Mouse (Mus musculus) heart, embryonic 11.5 days (tissue): ENCODE measurements at regions not wholly inside any gene's neighbourhood (a gene's known extent, or its start where the extent isn't known, plus 50 kb on each side); places are given as distances from the start of the nearest gene placed in this dataset.
A peak's percentile ranks its signal among the peaks of the same experiment; 100 is the strongest.

Source experiments
- ATAC-seq: fragments of 200-750 bp; cut with Nextera tagmentation; replicated peaks from 2 replicates; pipeline ENCODE4 v1.8.0; 2017; ENCODE audit warnings: moderate library complexity; ENCODE audit not compliant: insufficient number of reproducible peaks, low FRiP score, low TSS enrichment
- H3K27ac ChIP-seq: fragments of 300-500 bp; sonication (generic); 2 replicates; pipeline ENCODE4 v1.5.1; 2014; ENCODE audit warnings: mild to moderate bottlenecking, low read depth, low read length
- H3K27me3 ChIP-seq: fragments of 300-500 bp; sonication (generic); 2 replicates; pipeline ENCODE4 v1.6.1; 2014; ENCODE audit warnings: mild to moderate bottlenecking, low read length, mixed read lengths; ENCODE audit not compliant: control insufficient read depth, insufficient read depth
- H3K36me3 ChIP-seq: fragments of 300-500 bp; sonication (generic); 2 replicates; pipeline ENCODE4 v1.6.1; 2014; ENCODE audit warnings: mild to moderate bottlenecking, low read length, moderate library complexity, mixed read lengths; ENCODE audit not compliant: control insufficient read depth, insufficient read depth
- H3K4me1 ChIP-seq: fragments of 300-500 bp; sonication (generic); 2 replicates; pipeline ENCODE4 v1.6.1; 2014; ENCODE audit warnings: low read length; ENCODE audit not compliant: control insufficient read depth, insufficient read depth
- H3K4me2 ChIP-seq: fragments of 300-500 bp; sonication (generic); 2 replicates; pipeline ENCODE4 v1.6.1; 2014; ENCODE audit warnings: mild to moderate bottlenecking, moderate library complexity
- H3K4me3 ChIP-seq: fragments of 300-500 bp; sonication (generic); 2 replicates; pipeline ENCODE4 v1.5.1; 2014; ENCODE audit warnings: low read depth, low read length
- H3K9ac ChIP-seq: fragments of 300-500 bp; sonication (generic); 2 replicates; pipeline ENCODE4 v1.6.1; 2014; ENCODE audit warnings: mild to moderate bottlenecking, low read depth, low read length, moderate library complexity
- H3K9me3 ChIP-seq: fragments of 300-500 bp; sonication (generic); replicated peaks from 2 replicates; pipeline ENCODE4 v1.6.1; 2016; ENCODE audit warnings: low read length; ENCODE audit not compliant: control insufficient read depth
- WGBS: fragments of 180-500 bp; shearing (Covaris S2); extraction: QIAGEN DNeasy Blood & Tissue Kit; methylation state at CpG from one replicate; pipeline ENCODE4 v1.1.7; 2014; ENCODE audit not compliant: insufficient replicate concordance; 5-methylcytosine and 5-hydroxymethylcytosine counted together

- Histone ChIP-seq H3K9ac (no peak overlapping the region), H3K4me3 (no peak overlapping the region), H3K4me1 (no peaks in the 10 kb centered on the region), H3K27ac (no peak overlapping the region), H3K36me3 (no peaks in the 10 kb centered on the region), H3K27me3 (no peaks in the 10 kb centered on the region), H3K4me2 (no peak overlapping the region), H3K9me3 (no peaks in the 10 kb centered on the region)
- no peak for ATAC-seq
- WGBS: 21% methylated on average over 2 of the region's 2 CpGs
Observed at GRCm38 (mm10) chr3:73435241-73435640, 273.0 kb downstream of the Bche start.

GRCm38 (mm10) chr3:73434331-73434730 lies 273.9 kb downstream of the Bche start:
- Histone ChIP-seq H3K4me1 (no peaks in the 10 kb centered on the region), H3K4me2 (no peak overlapping the region), H3K4me3 (no peak overlapping the region), H3K36me3 (no peaks in the 10 kb centered on the region), H3K27ac (no peak overlapping the region), H3K27me3 (no peaks in the 10 kb centered on the region), H3K9ac (no peak overlapping the region), H3K9me3 (no peaks in the 10 kb centered on the region)
- ATAC-seq: no peak
- 51% methylated on average over 1 of the region's 1 CpGs for WGBS

GRCm38 (mm10) chr3:73409929-73410522 lies 298.2 kb downstream of the Bche start:
- no peaks in the 10 kb centered on the region for H3K36me3 ChIP-seq
- H3K27me3 ChIP-seq: no peaks in the 10 kb centered on the region
- no peak for ATAC-seq
- H3K4me2 ChIP-seq: no peak overlapping the region
- H3K27ac ChIP-seq: no peak overlapping the region
- WGBS: 70% methylated on average over 4 of the region's 4 CpGs
- no peaks in the 10 kb centered on the region for H3K4me1 ChIP-seq
- no peak overlapping the region for H3K4me3 ChIP-seq
- H3K9ac ChIP-seq: no peak overlapping the region
- H3K9me3 ChIP-seq: no peaks in the 10 kb centered on the region

GRCm38 (mm10) chr3:73401395-73401794 lies 306.8 kb downstream of the Bche start:
- H3K4me2 ChIP-seq: no peak overlapping the region
- H3K27me3 ChIP-seq: no peaks in the 10 kb centered on the region
- ATAC-seq: no peak
- H3K9ac ChIP-seq: no peak overlapping the region
- H3K4me3 ChIP-seq: no peak overlapping the region
- H3K27ac ChIP-seq: no peak overlapping the region
- no peaks in the 10 kb centered on the region for H3K36me3 ChIP-seq
- no peaks in the 10 kb centered on the region for H3K9me3 ChIP-seq
- no peaks in the 10 kb centered on the region for H3K4me1 ChIP-seq
- 60% methylated on average over 4 of the region's 4 CpGs for WGBS

- Histone ChIP-seq H3K36me3 (no peaks in the 10 kb centered on the region), H3K27ac (no peak overlapping the region), H3K4me2 (peak overlapping the region; percentile 17), H3K27me3 (no peaks in the 10 kb centered on the region), H3K4me3 (no peak overlapping the region), H3K9ac (no peak overlapping the region), H3K9me3 (no peaks in the 10 kb centered on the region), H3K4me1 (no peaks in the 10 kb centered on the region)
- ATAC-seq: no peak
- 34% methylated on average over 4 of the region's 4 CpGs for WGBS
Observed at GRCm38 (mm10) chr3:73395808-73396207, 312.4 kb downstream of the Bche start.

- Histone ChIP-seq H3K36me3 (no peaks in the 10 kb centered on the region), H3K27me3 (no peaks in the 10 kb centered on the region), H3K4me2 (no peak overlapping the region), H3K9ac (no peak overlapping the region), H3K27ac (no peak overlapping the region), H3K4me3 (no peak overlapping the region), H3K4me1 (no peaks in the 10 kb centered on the region), H3K9me3 (no peaks in the 10 kb centered on the region)
- no peak for ATAC-seq
- 72% methylated on average over 3 of the region's 3 CpGs for WGBS
Observed at GRCm38 (mm10) chr3:73389722-73390651, 318.2 kb downstream of the Bche start.

GRCm38 (mm10) chr3:73354861-73355496 lies 297.4 kb upstream of the Slitrk3 start:
- no peak for ATAC-seq

GRCm38 (mm10) chr3:73343199-73343598 lies 285.6 kb upstream of the Slitrk3 start:
- Histone ChIP-seq H3K9me3 (no peaks in the 10 kb centered on the region), H3K9ac (no peak overlapping the region), H3K4me3 (no peak overlapping the region), H3K27me3 (no peaks in the 10 kb centered on the region), H3K27ac (no peak overlapping the region), H3K36me3 (no peaks in the 10 kb centered on the region), H3K4me2 (no peak overlapping the region), H3K4me1 (no peaks in the 10 kb centered on the region)
- 17% methylated on average over 1 of the region's 1 CpGs for WGBS
- no peak for ATAC-seq

More at GRCm38 (mm10) chr3:73354861-73355496, 297.4 kb upstream of the Slitrk3 start:
- Histone ChIP-seq H3K9me3 (no peaks in the 10 kb centered on the region), H3K4me2 (no peak overlapping the region), H3K36me3 (no peaks in the 10 kb centered on the region), H3K9ac (no peak overlapping the region), H3K4me1 (no peaks in the 10 kb centered on the region), H3K27me3 (no peaks in the 10 kb centered on the region), H3K27ac (no peak overlapping the region), H3K4me3 (no peak overlapping the region)
- WGBS: 35% methylated on average over 1 of the region's 1 CpGs
